In the genomic region with DNA sequence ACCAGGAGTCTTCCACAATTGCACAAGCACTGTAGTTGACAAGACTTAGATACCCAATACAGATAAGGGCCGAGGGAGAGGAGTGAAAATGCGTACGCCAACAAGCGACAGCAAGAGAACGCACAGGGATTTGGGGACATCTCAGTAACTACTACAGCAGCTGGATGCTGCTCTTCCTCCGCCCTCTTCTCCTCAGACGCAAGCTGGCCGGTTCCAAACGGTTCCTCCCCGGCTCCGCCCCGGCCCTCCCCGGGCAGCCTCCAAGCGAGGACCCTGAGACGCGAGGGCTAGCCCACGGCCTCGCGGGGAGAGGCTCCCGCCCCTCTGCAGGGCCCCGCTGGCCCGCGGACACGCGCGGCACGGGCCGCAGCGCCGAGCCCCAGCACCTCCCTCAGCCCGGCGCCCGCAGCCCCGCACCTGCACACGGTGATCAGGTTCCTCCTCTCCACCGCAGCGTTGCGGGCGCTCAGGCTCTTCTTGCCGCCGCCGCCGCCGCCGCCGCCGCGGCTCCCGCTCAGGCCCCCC, we compare ENCODE assay signal across 8 mouse cellular contexts. TPM values are rescaled to one million over a fixed set of nuclear protein-coding genes. Genes with fewer than 3 reads are reported as not detected.
A peak's percentile ranks its signal among the peaks of the same experiment; 100 is the strongest.
DNase-seq lines count a peak whose midpoint lies in the region; ATAC-seq and TF ChIP-seq lines count a peak whose summit lies in the region.

No protein-coding gene starts in this region.

- H3K27ac ChIP-seq in embryonic facial prominence, embryonic 13.5 days: 0 out of 2 replicates have a peak overlapping the region, but pooled peaks have one; percentile 60
- no peak overlapping the region for H3K27ac ChIP-seq in heart, embryonic 11.5 days (ENCODE audit: low read depth, low read length)
- no peak overlapping the region for H3K27ac ChIP-seq in kidney, embryonic 14.5 days (ENCODE audit: low read depth, low read length)
- 0 out of 2 replicates have a peak overlapping the region, but pooled peaks have one; percentile 8 for H3K27ac ChIP-seq in limb, embryonic 12.5 days
- peak overlapping the region; percentile 86 for H3K27ac ChIP-seq in midbrain, embryonic 12.5 days (replicated peaks)
- H3K27ac ChIP-seq in small intestine, adult 2 months (ENCODE audit: insufficient read depth, low read depth, low read length): peak overlapping the region; percentile 50

- peaks cover 6% of the 10 kb centered on the region; the same call in 1 of the 2 replicates for H3K27me3 ChIP-seq in embryonic facial prominence, embryonic 13.5 days
- no peaks in the 10 kb centered on the region; the same call in 1 of the 2 replicates for H3K27me3 ChIP-seq in heart, embryonic 11.5 days (ENCODE audit: control insufficient read depth, insufficient read depth, low read length)
- no peaks in the 10 kb centered on the region for H3K27me3 ChIP-seq in kidney, embryonic 14.5 days (ENCODE audit: control insufficient read depth, insufficient read depth, low read length)
- no peaks in the 10 kb centered on the region; the same call in 1 of the 2 replicates for H3K27me3 ChIP-seq in limb, embryonic 12.5 days
- peaks cover 7% of the 10 kb centered on the region; the same call in 1 of the 2 replicates for H3K27me3 ChIP-seq in midbrain, embryonic 12.5 days
- no peaks in the 10 kb centered on the region for H3K27me3 ChIP-seq in small intestine, adult 2 months (ENCODE audit: control insufficient read depth, insufficient read depth, low read length)

- peak; percentile 53 for ATAC-seq in embryonic facial prominence, embryonic 13.5 days (ENCODE audit: insufficient number of reproducible peaks, insufficient read depth, low FRiP score, low TSS enrichment, low read depth)
- ATAC-seq in heart, embryonic 11.5 days (replicated peaks; ENCODE audit: insufficient number of reproducible peaks, low FRiP score, low TSS enrichment): peak; percentile 43
- peak; percentile 70 for ATAC-seq in kidney, embryonic 14.5 days (ENCODE audit: low FRiP score, low TSS enrichment)
- ATAC-seq in limb, embryonic 12.5 days (ENCODE audit: insufficient number of reproducible peaks, insufficient read depth, low FRiP score, low TSS enrichment, low read depth): peak; percentile 58
- peak; percentile 64 for ATAC-seq in midbrain, embryonic 12.5 days (ENCODE audit: low FRiP score, low read depth)

- TF ChIP-seq POLR2A in small intestine, adult 2 months (IDR thresholded peaks at IDR 0.05; ENCODE audit: low read depth, low read length): no peak

- peak overlapping the region; percentile 79 for H3K9ac ChIP-seq in embryonic facial prominence, embryonic 13.5 days
- H3K9ac ChIP-seq in heart, embryonic 11.5 days (ENCODE audit: low read depth, low read length): peak overlapping the region; percentile 73
- peak overlapping the region; percentile 62 for H3K9ac ChIP-seq in kidney, embryonic 14.5 days (ENCODE audit: low read depth, low read length)
- peak overlapping the region; percentile 76 for H3K9ac ChIP-seq in limb, embryonic 12.5 days (replicated peaks)
- H3K9ac ChIP-seq in midbrain, embryonic 12.5 days (replicated peaks): peak overlapping the region; percentile 84

- WGBS in embryonic facial prominence, embryonic 13.5 days: under 1% methylated on average over 49 of the region's 49 CpGs
- WGBS in heart, embryonic 11.5 days (ENCODE audit: insufficient replicate concordance): 0% methylated on average over 26 of the region's 49 CpGs
- WGBS in kidney, embryonic 14.5 days: under 1% methylated on average over 35 of the region's 49 CpGs
- under 1% methylated on average over 30 of the region's 49 CpGs for WGBS in limb, embryonic 12.5 days
- WGBS in midbrain, embryonic 12.5 days: under 1% methylated on average over 49 of the region's 49 CpGs
- WGBS in small intestine, adult 2 months: under 1% methylated on average over 42 of the region's 49 CpGs

- no peak for TF ChIP-seq CTCF in small intestine, adult 2 months (IDR thresholded peaks at IDR 0.05; ENCODE audit: extremely low read depth, insufficient read length, insufficient replicate concordance, low read depth, low read length)

- H3K36me3 ChIP-seq in embryonic facial prominence, embryonic 13.5 days: no peaks in the 10 kb centered on the region
- H3K36me3 ChIP-seq in heart, embryonic 11.5 days (ENCODE audit: control insufficient read depth, insufficient read depth, low read length): no peaks in the 10 kb centered on the region
- no peaks in the 10 kb centered on the region for H3K36me3 ChIP-seq in kidney, embryonic 14.5 days (ENCODE audit: control insufficient read depth, insufficient read depth, low read length)
- H3K36me3 ChIP-seq in limb, embryonic 12.5 days: no peaks in the 10 kb centered on the region
- no peaks in the 10 kb centered on the region for H3K36me3 ChIP-seq in midbrain, embryonic 12.5 days
- no peaks in the 10 kb centered on the region for H3K36me3 ChIP-seq in small intestine, adult 2 months (ENCODE audit: control insufficient read depth, insufficient read depth, low read length)

- peak overlapping the region; percentile 91 for H3K4me3 ChIP-seq in embryonic facial prominence, embryonic 13.5 days
- peak overlapping the region; percentile 82 for H3K4me3 ChIP-seq in heart, embryonic 11.5 days (ENCODE audit: low read depth, low read length)
- H3K4me3 ChIP-seq in kidney, embryonic 14.5 days (ENCODE audit: low read length): peak overlapping the region; percentile 69
- peak overlapping the region; percentile 86 for H3K4me3 ChIP-seq in limb, embryonic 12.5 days (replicated peaks)
- peak overlapping the region; percentile 91 for H3K4me3 ChIP-seq in midbrain, embryonic 12.5 days
- H3K4me3 ChIP-seq in small intestine, adult 2 months (ENCODE audit: low read depth, low read length): peak overlapping the region; percentile 99

- 0 out of 2 replicates have a peak, but pooled peaks cover 4% of the 10 kb centered on the region for H3K4me1 ChIP-seq in embryonic facial prominence, embryonic 13.5 days
- H3K4me1 ChIP-seq in heart, embryonic 11.5 days (ENCODE audit: control insufficient read depth, insufficient read depth, low read length): no peaks in the 10 kb centered on the region; the same call in 1 of the 2 replicates
- no peaks in the 10 kb centered on the region for H3K4me1 ChIP-seq in kidney, embryonic 14.5 days (ENCODE audit: control insufficient read depth, insufficient read depth, low read length)
- no peaks in the 10 kb centered on the region for H3K4me1 ChIP-seq in limb, embryonic 12.5 days (replicated peaks)
- 0 out of 2 replicates have a peak, but pooled peaks cover 4% of the 10 kb centered on the region for H3K4me1 ChIP-seq in midbrain, embryonic 12.5 days
- H3K4me1 ChIP-seq in small intestine, adult 2 months (ENCODE audit: control insufficient read depth, insufficient read depth, insufficient read length, low read length): peaks cover 2% of the 10 kb centered on the region; the same call in 1 of the 2 replicates

- H3K4me2 ChIP-seq in embryonic facial prominence, embryonic 13.5 days: peak overlapping the region; percentile 95
- peak overlapping the region; percentile 100 for H3K4me2 ChIP-seq in heart, embryonic 11.5 days
- H3K4me2 ChIP-seq in kidney, embryonic 14.5 days (replicated peaks; ENCODE audit: low read depth, low read length): peak overlapping the region; percentile 97
- H3K4me2 ChIP-seq in limb, embryonic 12.5 days: peak overlapping the region; percentile 89
- H3K4me2 ChIP-seq in midbrain, embryonic 12.5 days (replicated peaks): peak overlapping the region; percentile 83

- H3K9me3 ChIP-seq in embryonic facial prominence, embryonic 13.5 days: no peaks in the 10 kb centered on the region
- no peaks in the 10 kb centered on the region for H3K9me3 ChIP-seq in heart, embryonic 11.5 days (replicated peaks; ENCODE audit: control insufficient read depth, low read length)
- H3K9me3 ChIP-seq in kidney, embryonic 14.5 days (ENCODE audit: control insufficient read depth, low read length): no peaks in the 10 kb centered on the region
- H3K9me3 ChIP-seq in limb, embryonic 12.5 days: no peaks in the 10 kb centered on the region
- H3K9me3 ChIP-seq in midbrain, embryonic 12.5 days: no peaks in the 10 kb centered on the region

- DNase-seq in thymus, adult 18-20 months: peak; percentile 25 to 40
- DNase-seq in thymus, postnatal 0 days (ENCODE audit: low spot score): no peak

RNA-seq across cellular contexts. Expression of a gene that starts 0.6 kb away (rescaled TPM):
- 1.9 and 2.0 TPM in 2 replicates for polyA plus RNA-seq in thymus, postnatal 0 days (2015; fragmentation: Nextera tagmentation; extraction: Ambion mirVana)
- 5.4 and 6.0 TPM in 2 replicates for polyA plus RNA-seq in embryonic facial prominence, embryonic 13.5 days (2015; fragmentation: Nextera tagmentation; extraction: Ambion mirVana)
- 0.83 and 0.90 TPM in 2 replicates for polyA plus RNA-seq in heart, embryonic 11.5 days (2014; fragmentation: Nextera tagmentation; extraction: Ambion mirVana)
- polyA plus RNA-seq in kidney, embryonic 14.5 days (2014; fragmentation: Nextera tagmentation; extraction: Ambion mirVana): 2.0 and 3.8 TPM in 2 replicates
- polyA plus RNA-seq in limb, embryonic 12.5 days (2016; fragmentation: Nextera tagmentation; extraction: Ambion mirVana): 9.8 and 10.7 TPM in 2 replicates
- 21.7 and 24.3 TPM in 2 replicates for polyA plus RNA-seq in midbrain, embryonic 12.5 days (2016; fragmentation: Nextera tagmentation; extraction: Ambion mirVana)
- 0.69 and 3.0 TPM in 2 replicates for polyA plus RNA-seq in small intestine, adult 2 months (2012; rRNA removed)

RNA-seq across cellular contexts. Expression of a gene that starts 37.7 kb away (rescaled TPM):
- 0.36 and 0.41 TPM in 2 replicates for polyA plus RNA-seq in thymus, postnatal 0 days (2015; fragmentation: Nextera tagmentation; extraction: Ambion mirVana)
- 0.24 and 1.4 TPM in 2 replicates for polyA plus RNA-seq in embryonic facial prominence, embryonic 13.5 days (2015; fragmentation: Nextera tagmentation; extraction: Ambion mirVana)
- 0.08 and 0.37 TPM in 2 replicates for polyA plus RNA-seq in heart, embryonic 11.5 days (2014; fragmentation: Nextera tagmentation; extraction: Ambion mirVana)
- polyA plus RNA-seq in kidney, embryonic 14.5 days (2014; fragmentation: Nextera tagmentation; extraction: Ambion mirVana): 0.14 and 0.46 TPM in 2 replicates
- polyA plus RNA-seq in limb, embryonic 12.5 days (2016; fragmentation: Nextera tagmentation; extraction: Ambion mirVana): 0.49 and 0.52 TPM in 2 replicates
- 0.75 and 1.0 TPM in 2 replicates for polyA plus RNA-seq in midbrain, embryonic 12.5 days (2016; fragmentation: Nextera tagmentation; extraction: Ambion mirVana)
- polyA plus RNA-seq in small intestine, adult 2 months (2012; rRNA removed): 9.2 and 28.5 TPM in 2 replicates

Comparison
In these comparisons a context has a peak if more than half of its experiments do, and no peak if none do; other contexts are left out.
1. H3K27ac ChIP-seq: peak in embryonic facial prominence, embryonic 13.5 days (single experiment), limb, embryonic 12.5 days (single experiment), midbrain, embryonic 12.5 days (single experiment) and small intestine, adult 2 months (single experiment); none in heart, embryonic 11.5 days (single experiment) and kidney, embryonic 14.5 days (single experiment).
2. Peak in every context shown above with its lines, with median percentiles within 50 percentile points of each other: ATAC-seq, H3K4me2 ChIP-seq, H3K4me3 ChIP-seq and H3K9ac ChIP-seq.